Mouse (Mus musculus): ENCODE data around the gene Apold1. TPM values are rescaled to one million over a fixed set of nuclear protein-coding genes. Genes with fewer than 3 reads are reported as not detected.
A peak's percentile ranks its signal among the peaks of the same experiment; 100 is the strongest.

Gene Apold1
- polyA plus RNA-seq, 1 experiment from 2014 or later = 2.2 TPM

DNA sequence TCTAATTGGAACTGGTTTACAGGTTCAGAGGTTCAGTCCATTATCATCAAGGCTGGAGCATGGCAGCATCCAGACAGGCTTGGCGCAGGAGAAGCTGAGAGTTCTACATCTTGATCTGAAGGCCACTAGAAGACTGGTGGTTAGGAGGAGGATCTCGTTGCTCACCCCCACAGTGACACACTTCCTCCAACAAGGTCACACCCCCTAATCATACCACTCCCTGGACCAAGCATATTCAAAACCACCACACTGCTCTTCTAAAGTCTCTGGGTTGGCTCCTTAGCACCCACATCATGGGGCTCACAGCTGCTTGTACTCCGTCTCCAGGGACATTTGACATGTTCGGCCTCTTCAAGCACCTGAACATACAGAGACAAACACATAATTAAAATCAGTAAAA is 20.5 kb downstream of the Apold1 start:
- Histone ChIP-seq H3K27me3 (0 out of 2 replicates have a peak, but pooled peaks cover 6% of the 10 kb centered on the region), H3K27ac (no peak overlapping the region), H3K4me2 (no peak overlapping the region), H3K36me3 (no peaks in the 10 kb centered on the region), H3K4me1 (replicated peaks) (peaks cover 11% of the 10 kb centered on the region), H3K9ac (no peak overlapping the region), H3K4me3 (replicated peaks) (no peak overlapping the region), H3K9me3 (replicated peaks) (no peaks in the 10 kb centered on the region)
- no peak for ATAC-seq (ENCODE audit: low read depth)
- no peak for DNase-seq
- WGBS (ENCODE audit: insufficient replicate concordance) = 55% methylated on average over 4 of the region's 4 CpGs

DNA sequence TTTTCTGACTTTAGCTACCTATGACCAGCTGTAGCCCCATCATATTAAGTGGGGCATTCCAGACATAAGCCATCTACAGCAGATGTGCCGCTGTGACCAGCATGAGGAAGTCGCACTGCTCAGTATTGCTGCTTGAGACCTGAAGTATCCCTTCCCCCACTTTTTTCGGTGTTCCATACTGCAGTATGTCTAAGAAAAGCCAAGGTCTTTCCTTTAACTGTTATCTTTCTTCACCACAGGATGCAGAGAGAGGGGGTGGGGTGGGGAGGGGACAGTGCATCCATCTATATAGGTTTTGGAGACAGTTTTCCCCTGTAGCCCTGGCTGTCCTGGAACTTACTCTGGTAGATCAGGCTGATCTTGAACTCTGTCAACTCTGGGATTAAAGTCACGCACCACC is 24.9 kb downstream of the Apold1 start:
- peaks cover 53% of the 10 kb centered on the region for H3K4me1 ChIP-seq (replicated peaks)
- 19% methylated on average over 4 of the region's 4 CpGs for WGBS (ENCODE audit: insufficient replicate concordance)
- peak; percentile 79 for ATAC-seq (ENCODE audit: low read depth)

DNA sequence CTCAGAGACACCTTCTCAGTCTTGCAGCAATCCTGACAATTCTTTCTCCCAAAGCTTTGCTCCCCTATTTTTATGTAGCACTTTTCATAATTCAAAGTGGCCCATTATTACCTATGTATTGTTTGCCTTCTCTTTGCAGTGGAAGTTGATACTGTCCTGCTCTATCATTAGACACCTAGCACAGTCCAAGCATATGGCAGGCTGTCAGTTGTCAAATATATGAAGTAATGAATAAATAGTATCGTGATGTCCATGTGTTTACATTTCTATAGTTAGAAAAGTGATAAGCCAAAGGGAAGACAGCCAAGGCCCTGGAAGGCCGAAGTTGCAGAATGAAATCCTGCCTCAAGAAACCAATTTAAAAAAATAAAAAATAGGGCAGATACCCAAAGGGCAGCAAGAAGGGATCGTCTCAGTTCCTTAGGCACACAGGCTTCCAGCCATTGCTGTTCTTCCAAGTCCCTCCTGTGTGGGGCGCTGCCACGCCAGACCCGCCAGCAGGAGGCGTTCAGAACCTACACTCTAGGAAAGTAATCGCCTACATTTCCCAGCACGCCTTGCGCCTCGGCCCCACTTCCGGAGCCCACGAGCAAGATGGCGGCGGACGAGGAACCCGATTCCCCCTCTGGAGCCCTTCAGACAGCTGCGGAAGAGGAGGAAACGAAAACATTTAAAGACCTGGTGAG is 29.7 kb downstream of the Apold1 start, which contains the start of gene Ddx47:
Gene Ddx47 (plus strand): TSS at position 565 of the 686 bp plus-strand sequence.
- H3K4me3 ChIP-seq (replicated peaks) = peak within 1 kb of the TSS; percentile 80
- peaks cover 57% of the 10 kb centered on the region for H3K4me1 ChIP-seq (replicated peaks)
- H3K4me2 ChIP-seq = peak within 1 kb of the TSS; percentile 84
- no peaks in the 10 kb centered on the region for H3K27me3 ChIP-seq
- H3K27ac ChIP-seq = peak within 1 kb of the TSS; percentile 60
- ATAC-seq (ENCODE audit: low read depth) (peak; percentile 87), DNase-seq (peak; percentile 90)
- H3K9me3 ChIP-seq (replicated peaks) = no peaks in the 10 kb centered on the region
- H3K9ac ChIP-seq = peak within 1 kb of the TSS; percentile 87
- peaks cover 30% of the 10 kb centered on the region for H3K36me3 ChIP-seq
- WGBS (ENCODE audit: insufficient replicate concordance) = 4% methylated on average over 19 of the region's 19 CpGs

More for the DNA sequence above, 24.9 kb downstream of the Apold1 start:
- Histone ChIP-seq H3K9ac (peak overlapping the region; percentile 47), H3K9me3 (replicated peaks) (no peaks in the 10 kb centered on the region), H3K27me3 (no peaks in the 10 kb centered on the region), H3K4me2 (peak overlapping the region; percentile 19), H3K4me3 (replicated peaks) (no peak overlapping the region), H3K27ac (peak overlapping the region; percentile 77), H3K36me3 (no peaks in the 10 kb centered on the region)
- no peak for DNase-seq

DNA sequence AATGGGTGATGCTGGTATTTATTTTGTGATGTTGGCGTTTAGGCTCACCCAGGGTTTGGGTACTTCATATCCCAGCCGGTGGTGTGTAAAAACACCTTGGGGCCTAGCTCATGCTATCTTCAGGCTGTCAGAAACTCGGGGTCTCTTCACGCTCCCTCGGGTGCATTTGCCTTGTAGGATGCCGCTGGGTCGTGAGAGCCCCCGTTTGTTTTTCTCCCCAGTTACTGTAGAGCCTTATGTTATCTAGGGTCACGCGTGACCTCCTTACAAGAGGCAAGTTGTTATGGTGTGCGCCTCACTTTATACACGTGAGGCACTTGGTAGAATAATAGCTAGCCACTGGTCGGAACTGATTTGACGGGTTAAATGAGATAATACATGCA is 30.2 kb downstream of the Apold1 start:
- Histone ChIP-seq H3K27ac (peak overlapping the region; percentile 60), H3K4me2 (peak overlapping the region; percentile 84), H3K4me3 (replicated peaks) (peak overlapping the region; percentile 80), H3K9me3 (replicated peaks) (no peaks in the 10 kb centered on the region), H3K36me3 (peaks cover 36% of the 10 kb centered on the region), H3K27me3 (no peaks in the 10 kb centered on the region), H3K4me1 (replicated peaks) (peaks cover 56% of the 10 kb centered on the region), H3K9ac (peak overlapping the region; percentile 87)
- under 1% methylated on average over 14 of the region's 14 CpGs for WGBS (ENCODE audit: insufficient replicate concordance)
- DNase-seq (no peak), ATAC-seq (ENCODE audit: low read depth) (peak; percentile 54; the same call in 1 of the 2 replicates)

DNA sequence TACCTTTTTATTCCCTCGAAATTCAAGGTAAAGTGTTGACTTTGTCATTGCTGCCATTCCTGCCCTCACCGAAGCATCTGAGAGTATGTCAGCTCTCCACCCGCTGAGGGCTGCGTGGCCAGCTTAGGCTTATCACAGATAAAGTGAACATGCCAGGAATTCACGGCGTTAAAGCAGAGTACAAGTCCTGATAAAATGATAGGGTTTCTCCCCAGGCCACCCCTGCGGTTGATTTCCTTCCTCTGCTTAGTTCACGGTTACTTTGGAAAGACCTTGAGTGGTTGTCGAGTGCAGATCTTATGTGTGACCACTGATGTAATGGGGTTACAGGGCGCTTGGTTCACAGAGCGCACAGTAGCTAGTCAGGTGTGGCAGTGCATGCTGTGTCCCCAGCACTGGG is 35.7 kb downstream of the Apold1 start:
- Histone ChIP-seq H3K4me1 (replicated peaks) (peaks cover 10% of the 10 kb centered on the region), H3K9me3 (replicated peaks) (no peaks in the 10 kb centered on the region), H3K4me3 (replicated peaks) (no peak overlapping the region), H3K9ac (no peak overlapping the region), H3K27ac (no peak overlapping the region), H3K4me2 (no peak overlapping the region), H3K27me3 (no peaks in the 10 kb centered on the region), H3K36me3 (peaks cover 89% of the 10 kb centered on the region)
- DNase-seq (no peak), ATAC-seq (ENCODE audit: low read depth) (peak; percentile 51)
- WGBS (ENCODE audit: insufficient replicate concordance) = 41% methylated on average over 11 of the region's 11 CpGs

DNA sequence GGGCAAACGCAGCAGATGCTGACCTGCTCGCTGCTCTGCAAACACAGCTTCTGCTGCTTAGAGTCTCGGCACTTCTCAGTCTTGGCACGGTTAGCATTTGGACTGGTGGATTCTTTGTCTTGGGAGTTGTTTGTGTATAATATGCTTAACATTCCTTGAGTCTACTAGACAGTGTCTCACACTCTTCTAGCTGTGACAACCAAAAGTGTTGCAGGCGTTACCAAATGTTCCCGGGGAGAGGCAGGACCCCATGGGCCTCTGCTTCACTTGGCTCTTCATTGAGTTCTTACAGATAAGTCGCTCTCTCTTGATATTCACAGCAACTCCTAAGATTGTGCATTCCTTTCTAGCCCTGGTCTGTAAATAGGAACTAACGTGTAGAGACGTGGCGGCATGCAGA is 38.0 kb downstream of the Apold1 start:
- Histone ChIP-seq H3K9me3 (replicated peaks) (no peaks in the 10 kb centered on the region), H3K27ac (no peak overlapping the region), H3K36me3 (peaks cover 99% of the 10 kb centered on the region), H3K27me3 (no peaks in the 10 kb centered on the region), H3K4me1 (replicated peaks) (peaks cover 5% of the 10 kb centered on the region; the same call in 1 of the 2 replicates), H3K9ac (no peak overlapping the region), H3K4me2 (no peak overlapping the region), H3K4me3 (replicated peaks) (no peak overlapping the region)
- DNase-seq (no peak), ATAC-seq (ENCODE audit: low read depth) (no peak)
- WGBS (ENCODE audit: insufficient replicate concordance) = 86% methylated on average over 10 of the region's 10 CpGs

DNA sequence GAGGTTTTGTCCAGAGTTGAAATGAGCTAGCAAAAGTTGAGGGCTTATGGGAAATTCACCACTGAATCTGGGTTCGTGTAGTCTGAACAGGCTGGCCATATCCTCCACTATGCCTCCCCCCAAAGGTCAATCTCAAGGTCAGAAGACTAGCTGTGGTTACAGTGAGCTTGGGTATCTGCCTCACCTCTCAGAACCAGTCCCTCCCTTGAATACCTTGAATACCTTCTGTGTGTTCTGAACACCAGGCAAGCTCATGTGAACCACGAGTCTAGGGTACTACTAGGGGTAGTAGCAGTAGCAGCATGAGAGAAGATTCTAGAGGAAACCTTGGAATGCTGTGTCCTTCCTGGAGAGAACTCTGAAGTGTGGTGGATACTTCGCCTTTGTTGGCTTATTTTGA is 40.1 kb downstream of the Apold1 start:
- Histone ChIP-seq H3K4me3 (replicated peaks) (no peak overlapping the region), H3K36me3 (peaks cover 86% of the 10 kb centered on the region), H3K27me3 (no peaks in the 10 kb centered on the region), H3K27ac (no peak overlapping the region), H3K9ac (no peak overlapping the region), H3K4me2 (no peak overlapping the region), H3K4me1 (replicated peaks) (peaks cover 2% of the 10 kb centered on the region), H3K9me3 (replicated peaks) (no peaks in the 10 kb centered on the region)
- ATAC-seq (ENCODE audit: low read depth) = no peak
- no peak for DNase-seq
- WGBS (ENCODE audit: insufficient replicate concordance) = 88% methylated on average over 3 of the region's 3 CpGs

DNA sequence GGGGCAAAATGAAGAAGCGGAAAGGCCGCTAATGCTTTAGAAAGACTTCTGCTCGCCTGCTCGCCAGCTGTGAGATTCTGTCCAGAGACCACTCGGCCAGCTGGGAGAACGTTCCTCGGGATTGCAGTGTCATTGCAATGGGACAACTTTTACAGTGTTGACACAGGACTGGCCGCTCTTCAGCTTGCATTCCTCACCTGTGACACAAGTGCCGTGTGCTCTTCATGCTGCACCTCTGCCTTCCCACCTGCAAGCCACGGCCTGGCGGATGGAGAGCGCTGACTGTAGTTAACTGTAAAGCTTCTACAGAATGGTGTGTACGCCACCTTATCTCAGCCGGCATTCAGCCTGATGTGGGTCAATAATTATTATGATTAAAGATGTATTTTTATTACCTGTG is 41.9 kb downstream of the Apold1 start:
- Histone ChIP-seq H3K4me1 (replicated peaks) (no peaks in the 10 kb centered on the region; the same call in 1 of the 2 replicates), H3K36me3 (peaks cover 68% of the 10 kb centered on the region), H3K27me3 (no peaks in the 10 kb centered on the region), H3K4me2 (no peak overlapping the region), H3K9ac (no peak overlapping the region), H3K9me3 (replicated peaks) (no peaks in the 10 kb centered on the region), H3K27ac (no peak overlapping the region), H3K4me3 (replicated peaks) (no peak overlapping the region)
- 90% methylated on average over 14 of the region's 14 CpGs for WGBS (ENCODE audit: insufficient replicate concordance)
- no peak for ATAC-seq (ENCODE audit: low read depth)
- DNase-seq = no peak

DNA sequence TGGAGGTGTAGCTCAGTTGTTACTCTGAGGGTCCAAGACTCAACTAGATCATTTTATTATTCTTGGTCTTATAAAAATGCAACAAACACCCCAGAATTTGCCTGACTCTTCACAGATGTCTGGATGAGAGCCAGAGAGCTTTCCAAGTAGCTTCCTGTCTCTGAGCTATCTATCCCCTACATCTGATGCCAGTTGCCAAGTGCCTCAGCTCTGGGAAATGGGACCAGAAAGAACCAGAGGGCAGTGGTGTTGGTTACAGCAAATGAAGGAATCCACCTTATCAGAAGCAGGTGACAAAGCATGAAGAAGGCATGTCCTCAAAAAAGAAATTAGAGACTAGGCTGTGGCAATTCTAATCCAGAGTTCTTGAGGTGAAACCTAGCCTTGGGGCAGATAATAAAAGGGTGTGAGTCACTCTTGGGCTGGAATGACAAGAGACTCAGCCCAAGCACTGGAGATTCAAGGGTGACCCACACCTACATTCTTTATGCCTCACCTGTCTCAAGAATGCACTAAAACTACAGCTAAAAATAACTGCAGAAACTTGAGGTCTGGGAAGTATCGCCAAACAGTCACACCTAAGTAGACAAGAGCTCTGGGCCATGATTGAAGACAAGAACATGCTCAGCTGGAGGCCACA is 43.4 kb downstream of the Apold1 start:
- H3K36me3 ChIP-seq = peaks cover 53% of the 10 kb centered on the region
- 65% methylated on average over 1 of the region's 1 CpGs for WGBS (ENCODE audit: insufficient replicate concordance)

DNA sequence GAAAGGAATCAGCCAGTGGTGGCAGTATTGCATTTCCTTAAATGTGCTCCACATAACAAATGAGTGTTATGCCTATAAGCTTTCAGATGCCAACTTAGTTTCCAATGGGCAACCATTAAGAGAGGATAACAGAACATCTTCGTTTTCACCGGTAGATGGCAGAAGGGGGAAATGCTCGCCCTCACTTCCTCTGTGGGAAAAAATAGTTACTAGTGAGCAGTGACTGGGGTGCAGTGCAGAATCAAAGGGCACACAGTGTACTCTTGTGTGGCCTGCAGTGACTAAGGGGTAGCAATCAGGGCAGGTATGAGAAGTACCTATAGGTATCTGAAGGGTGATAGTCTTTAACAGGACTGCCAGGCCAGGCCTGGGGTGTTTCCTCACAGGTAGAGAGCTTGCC is 44.7 kb downstream of the Apold1 start:
- DNase-seq (no peak), ATAC-seq (ENCODE audit: low read depth) (no peak)
- Histone ChIP-seq H3K9me3 (replicated peaks) (no peaks in the 10 kb centered on the region), H3K4me2 (no peak overlapping the region), H3K36me3 (peaks cover 40% of the 10 kb centered on the region), H3K4me1 (replicated peaks) (no peaks in the 10 kb centered on the region; the same call in 1 of the 2 replicates), H3K27ac (no peak overlapping the region), H3K9ac (no peak overlapping the region), H3K4me3 (replicated peaks) (no peak overlapping the region), H3K27me3 (no peaks in the 10 kb centered on the region)
- 2% methylated on average over 3 of the region's 3 CpGs for WGBS (ENCODE audit: insufficient replicate concordance)

More for the DNA sequence above, 43.4 kb downstream of the Apold1 start:
- Histone ChIP-seq H3K27ac (no peak overlapping the region), H3K9me3 (replicated peaks) (no peaks in the 10 kb centered on the region), H3K4me3 (replicated peaks) (no peak overlapping the region), H3K9ac (no peak overlapping the region), H3K4me2 (no peak overlapping the region), H3K4me1 (replicated peaks) (no peaks in the 10 kb centered on the region; the same call in 1 of the 2 replicates), H3K27me3 (no peaks in the 10 kb centered on the region)
- DNase-seq = no peak
- no peak for ATAC-seq (ENCODE audit: low read depth)

DNA sequence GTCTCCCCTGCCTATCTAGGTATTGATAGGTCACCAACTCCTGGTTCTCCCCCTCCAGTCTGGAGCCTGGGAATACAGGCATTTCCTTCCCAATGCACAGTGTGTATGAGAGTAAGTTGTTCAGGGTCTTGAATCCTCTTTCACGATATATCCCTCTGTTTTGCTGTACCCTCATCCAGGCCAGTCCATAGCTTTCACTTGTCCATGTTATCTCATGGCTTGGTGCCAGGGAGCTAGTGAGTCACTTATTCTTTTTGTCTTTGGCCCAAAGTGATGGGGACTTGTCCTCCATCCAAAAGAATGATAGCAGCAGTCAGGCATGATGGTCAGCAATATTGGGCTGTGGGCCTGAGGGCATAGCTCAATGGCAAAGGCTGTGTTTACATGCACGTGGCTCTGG is 45.2 kb downstream of the Apold1 start:
- Histone ChIP-seq H3K4me3 (replicated peaks) (no peak overlapping the region), H3K4me2 (no peak overlapping the region), H3K36me3 (peaks cover 34% of the 10 kb centered on the region), H3K27ac (no peak overlapping the region), H3K4me1 (replicated peaks) (no peaks in the 10 kb centered on the region; the same call in 1 of the 2 replicates), H3K9me3 (replicated peaks) (no peaks in the 10 kb centered on the region), H3K27me3 (no peaks in the 10 kb centered on the region), H3K9ac (no peak overlapping the region)
- 64% methylated on average over 2 of the region's 2 CpGs for WGBS (ENCODE audit: insufficient replicate concordance)
- no peak for DNase-seq
- no peak for ATAC-seq (ENCODE audit: low read depth)
